Mouse (Mus musculus) CH12.LX (cell line): ENCODE results near the gene Lifr.

Experiments used
- EP300 ChIP-seq: IDR thresholded peaks from 2 replicates; pipeline ENCODE4 v1.6.1; 2011; ENCODE audit warnings: low read length, improper control_type of control experiment
- MEF2A ChIP-seq: IDR thresholded peaks from 2 replicates; pipeline ENCODE4 v1.6.1; 2014; ENCODE audit warnings: low read depth, mild to moderate bottlenecking, inconsistent platforms, low read length, improper control_type of control experiment, borderline replicate concordance
- SMC3 ChIP-seq: IDR thresholded peaks from 2 replicates; pipeline ENCODE4 v1.6.1; 2011; ENCODE audit warnings: low read depth, low read length, improper control_type of control experiment

- no peak for TF ChIP-seq SMC3
- no peak for TF ChIP-seq EP300
- no peak for TF ChIP-seq MEF2A
Measured at GRCm38 (mm10) chr15:7222809-7223208, 132.4 kb downstream of the Lifr start.
